21 mouse cellular contexts compared by ENCODE assay signal in genomic region chr4:137771749-137772148, GRCm38 (mm10). TPM values are rescaled to one million over a fixed set of nuclear protein-coding genes. Genes with fewer than 3 reads are reported as not detected.
A peak's percentile ranks its signal among the peaks of the same experiment; 100 is the strongest.
DNase-seq lines count a peak whose midpoint lies in the region; ATAC-seq and TF ChIP-seq lines count a peak whose summit lies in the region.
"Had no signal": no experiment of that assay in that cellular context is flagged by ENCODE, and none has a peak within 500 bp of the region (broad histone marks: within the 10 kb centered on the region; RNA-seq: fewer than 3 reads in every experiment).

No protein-coding gene starts in this region.

- DNase-seq in gastrocnemius, adult 2 months, result peak; percentile 14
- DNase-seq in gastrocnemius, adult 8-10 months (ENCODE audit: low spot score in 2 of 2), result no peak
- DNase-seq in midbrain, embryonic 10.5 days (ENCODE audit: low spot score), result no peak
- no peak for DNase-seq in left cerebral cortex, postnatal 10 days (ENCODE audit: extremely low spot score in 1 of 2, low spot score in 2 of 2)
- DNase-seq in right cerebral cortex, postnatal 36 days (ENCODE audit: low spot score in 2 of 2), result no peak
- DNase-seq: adrenal gland, adult 2 months; cerebellum, adult 11 months; cerebellum, adult 2 months; cerebellum, adult 9-11 months; cerebellum, postnatal 25 days had no signal

- WGBS in midbrain, embryonic 10.5 days, result 71% methylated on average over 3 of the region's 3 CpGs
- 80% methylated on average over 3 of the region's 3 CpGs for WGBS in midbrain, embryonic 15.5 days
- 73% methylated on average over 3 of the region's 3 CpGs for WGBS in embryonic facial prominence, embryonic 15.5 days

- no peak for TF ChIP-seq EP300 in ES-Bruce4 (IDR thresholded peaks at IDR 0.05; ENCODE audit: insufficient read depth, low read depth, low read length)

- H3K9me3 ChIP-seq in midbrain, embryonic 10.5 days (replicated peaks), result no peaks in the 10 kb centered on the region
- no peaks in the 10 kb centered on the region for H3K9me3 ChIP-seq in midbrain, embryonic 15.5 days
- no peaks in the 10 kb centered on the region for H3K9me3 ChIP-seq in ES-Bruce4 (replicated peaks; ENCODE audit: control insufficient read depth, insufficient read depth, low read length, poor library complexity, severe bottlenecking)
- H3K9me3 ChIP-seq in embryonic facial prominence, embryonic 15.5 days (replicated peaks), result no peaks in the 10 kb centered on the region
- H3K9me3 ChIP-seq: embryonic facial prominence, embryonic 13.5 days; forebrain, embryonic 10.5 days; forebrain, embryonic 13.5 days; heart, embryonic 12.5 days; heart, embryonic 15.5 days; hindbrain, embryonic 15.5 days had no signal

- no peak for TF ChIP-seq POLR2A in ES-Bruce4 (IDR thresholded peaks at IDR 0.05; ENCODE audit: insufficient read depth, low read length)

- H3K9ac ChIP-seq in midbrain, embryonic 15.5 days, result no peak overlapping the region
- no peak overlapping the region for H3K9ac ChIP-seq in ES-Bruce4 (ENCODE audit: low read depth, poor library complexity, severe bottlenecking)
- H3K9ac ChIP-seq in embryonic facial prominence, embryonic 15.5 days, result no peak overlapping the region
- H3K9ac ChIP-seq: embryonic facial prominence, embryonic 13.5 days; forebrain, embryonic 13.5 days; heart, embryonic 12.5 days; heart, embryonic 15.5 days; hindbrain, embryonic 15.5 days had no signal

- intact Hi-C loops in gastrocnemius, adult 2 months (cut with DNase I), result no loop called here
- intact Hi-C loops in left cerebral cortex, postnatal 10 days (cut with DNase I), result no loop called here

- H3K4me2 ChIP-seq in midbrain, embryonic 15.5 days, result no peak overlapping the region
- no peak overlapping the region for H3K4me2 ChIP-seq in embryonic facial prominence, embryonic 15.5 days (replicated peaks)
- H3K4me2 ChIP-seq: embryonic facial prominence, embryonic 13.5 days; forebrain, embryonic 13.5 days; heart, embryonic 12.5 days; heart, embryonic 15.5 days; hindbrain, embryonic 15.5 days had no signal

- no peak for ATAC-seq in midbrain, embryonic 15.5 days (replicated peaks)
- no peak for ATAC-seq in embryonic facial prominence, embryonic 15.5 days (ENCODE audit: insufficient number of reproducible peaks, low FRiP score, low TSS enrichment, low read depth)
- ATAC-seq: forebrain, embryonic 13.5 days; forebrain, embryonic 16.5 days had no signal

- peak overlapping the region; percentile 13; the same call in 1 of the 2 replicates for H3K27ac ChIP-seq in gastrocnemius, adult 2 months
- 0 out of 2 replicates have a peak overlapping the region, but pooled peaks have one; percentile 24 for H3K27ac ChIP-seq in midbrain, embryonic 10.5 days (replicated peaks)
- no peak overlapping the region for H3K27ac ChIP-seq in midbrain, embryonic 15.5 days
- H3K27ac ChIP-seq in ES-Bruce4 (ENCODE audit: insufficient read depth, low read length), result 0 out of 2 replicates have a peak overlapping the region, but pooled peaks have one; percentile 5
- 0 out of 2 replicates have a peak overlapping the region, but pooled peaks have one; percentile 3 for H3K27ac ChIP-seq in embryonic facial prominence, embryonic 15.5 days (replicated peaks)
- H3K27ac ChIP-seq: embryonic facial prominence, embryonic 13.5 days; forebrain, embryonic 13.5 days; heart, embryonic 15.5 days; hindbrain, embryonic 15.5 days had no signal

- no peaks in the 10 kb centered on the region for H3K36me3 ChIP-seq in midbrain, embryonic 10.5 days
- no peaks in the 10 kb centered on the region for H3K36me3 ChIP-seq in midbrain, embryonic 15.5 days (replicated peaks)
- no peaks in the 10 kb centered on the region for H3K36me3 ChIP-seq in ES-Bruce4 (ENCODE audit: control insufficient read depth, insufficient read depth, low read length, poor library complexity, severe bottlenecking)
- H3K36me3 ChIP-seq in embryonic facial prominence, embryonic 15.5 days, result no peaks in the 10 kb centered on the region
- H3K36me3 ChIP-seq: embryonic facial prominence, embryonic 13.5 days; forebrain, embryonic 10.5 days; heart, embryonic 12.5 days; heart, embryonic 15.5 days; hindbrain, embryonic 15.5 days had no signal

- H3K4me3 ChIP-seq in gastrocnemius, adult 2 months, result no peak overlapping the region
- H3K4me3 ChIP-seq in midbrain, embryonic 10.5 days, result no peak overlapping the region
- H3K4me3 ChIP-seq in midbrain, embryonic 15.5 days, result no peak overlapping the region
- H3K4me3 ChIP-seq in ES-Bruce4 (ENCODE audit: low read depth, low read length), result no peak overlapping the region
- H3K4me3 ChIP-seq in embryonic facial prominence, embryonic 15.5 days (replicated peaks), result no peak overlapping the region
- H3K4me3 ChIP-seq: embryonic facial prominence, embryonic 13.5 days; forebrain, embryonic 10.5 days; forebrain, embryonic 13.5 days; heart, embryonic 12.5 days; heart, embryonic 15.5 days; hindbrain, embryonic 15.5 days had no signal

- H3K4me1 ChIP-seq in midbrain, embryonic 10.5 days, result peaks cover 55% of the 10 kb centered on the region
- 0 out of 2 replicates have a peak, but pooled peaks cover 4% of the 10 kb centered on the region for H3K4me1 ChIP-seq in midbrain, embryonic 15.5 days
- peaks cover 43% of the 10 kb centered on the region for H3K4me1 ChIP-seq in ES-Bruce4 (ENCODE audit: control insufficient read depth, insufficient read depth, low read length)
- H3K4me1 ChIP-seq in embryonic facial prominence, embryonic 15.5 days, result peaks cover 66% of the 10 kb centered on the region

- TF ChIP-seq CTCF in gastrocnemius, adult 2 months (IDR thresholded peaks at IDR 0.05), result no peak
- no peak for TF ChIP-seq CTCF in ES-Bruce4 (IDR thresholded peaks at IDR 0.05; ENCODE audit: low read depth, low read length)

- no peaks in the 10 kb centered on the region for H3K27me3 ChIP-seq in midbrain, embryonic 10.5 days (ENCODE audit: low read depth, poor library complexity, severe bottlenecking)
- H3K27me3 ChIP-seq in midbrain, embryonic 15.5 days (replicated peaks), result no peaks in the 10 kb centered on the region
- no peaks in the 10 kb centered on the region for H3K27me3 ChIP-seq in ES-Bruce4 (ENCODE audit: control insufficient read depth, insufficient read depth, low read length, poor library complexity, severe bottlenecking)
- H3K27me3 ChIP-seq in embryonic facial prominence, embryonic 15.5 days, result no peaks in the 10 kb centered on the region
- H3K27me3 ChIP-seq: embryonic facial prominence, embryonic 13.5 days; forebrain, embryonic 13.5 days; hindbrain, embryonic 15.5 days had no signal

RNA-seq across cellular contexts. Expression of gene Alpl, which starts 24.4 kb away (rescaled TPM):
- 10 to 100 TPM; 10.3 to 42.2 TPM for total RNA-seq in gastrocnemius, adult 2 months (2021)
- 10 to 100 TPM in 2 of 4 experiments, 1 to 10 TPM in 2; 6.9 to 16.3 (median 10.2) TPM for total RNA-seq in gastrocnemius, adult 8-10 months (2022)
- polyA plus RNA-seq in midbrain, embryonic 10.5 days (2016; fragmentation: Nextera tagmentation; extraction: Ambion mirVana), result 34.2 and 38.6 TPM in 2 replicates
- 8.8 and 9.6 TPM in 2 replicates for polyA plus RNA-seq in midbrain, embryonic 15.5 days (2015; fragmentation: Nextera tagmentation; extraction: Ambion mirVana)
- polyA plus RNA-seq in ES-Bruce4 (2011; ENCODE audit: insufficient read depth, insufficient read length, low read depth, missing spikeins), result 133 and 158 TPM in 2 replicates
- 155 and 160 TPM in 2 replicates for polyA plus RNA-seq in embryonic facial prominence, embryonic 15.5 days (2015; fragmentation: Nextera tagmentation; extraction: Ambion mirVana)
- 1 to 10 TPM; 7.4 to 8.8 TPM for total RNA-seq in left cerebral cortex, postnatal 10 days (2021)
- total RNA-seq: common myeloid progenitor, adult 5-6 weeks had no signal
